Mouse (Mus musculus) midbrain, embryonic 11.5 days (tissue): Measurements from ENCODE around the gene Smurf1. TPM values are rescaled to one million over a fixed set of nuclear protein-coding genes. Genes with fewer than 3 reads are reported as not detected.

Experiments
- ATAC-seq: fragments of 200-750 bp; cut with Nextera tagmentation; 2 replicates; pipeline ENCODE4 v1.8.0; 2017; ENCODE audit warnings: moderate TSS enrichment, moderate library complexity; ENCODE audit not compliant: low FRiP score
- DNase-seq: peaks from one replicate; pipeline ENCODE4 v3.0.0; 2015; ENCODE audit warnings: low spot score; ENCODE audit errors: missing footprints
- H3K27ac ChIP-seq: fragments of 300-500 bp; sonication (generic); 2 replicates; pipeline ENCODE4 v1.5.1; 2014; ENCODE audit warnings: low read depth, low read length
- H3K27me3 ChIP-seq: fragments of 300-500 bp; sonication (generic); 2 replicates; pipeline ENCODE4 v1.6.1; 2014; ENCODE audit warnings: mild to moderate bottlenecking, low read length, moderate library complexity, mixed read lengths; ENCODE audit not compliant: control insufficient read depth, insufficient read depth
- H3K36me3 ChIP-seq: fragments of 300-500 bp; sonication (generic); 2 replicates; pipeline ENCODE4 v1.6.1; 2014; ENCODE audit warnings: mild to moderate bottlenecking, low read length, moderate library complexity, mixed read lengths; ENCODE audit not compliant: control insufficient read depth, insufficient read depth
- H3K4me1 ChIP-seq: fragments of 300-500 bp; sonication (generic); 2 replicates; pipeline ENCODE4 v1.6.1; 2014; ENCODE audit warnings: low read length; ENCODE audit not compliant: control insufficient read depth, insufficient read depth
- H3K4me2 ChIP-seq: fragments of 300-500 bp; sonication (generic); 2 replicates; pipeline ENCODE4 v1.6.1; 2014; ENCODE audit warnings: mild to moderate bottlenecking, moderate library complexity
- H3K4me3 ChIP-seq: fragments of 300-500 bp; sonication (generic); 2 replicates; pipeline ENCODE4 v1.5.1; 2014; ENCODE audit warnings: low read depth, low read length
- H3K9ac ChIP-seq: fragments of 300-500 bp; sonication (generic); 2 replicates; pipeline ENCODE4 v1.6.1; 2014; ENCODE audit warnings: low read length
- H3K9me3 ChIP-seq: fragments of 300-500 bp; sonication (generic); 2 replicates; pipeline ENCODE4 v1.6.1; 2016; ENCODE audit warnings: low read length; ENCODE audit not compliant: control insufficient read depth
- WGBS: fragments of 180-500 bp; shearing (Covaris S2); extraction: QIAGEN DNeasy Blood & Tissue Kit; methylation state at CpG from one replicate; pipeline ENCODE4 v1.1.7; 2014; 5-methylcytosine and 5-hydroxymethylcytosine counted together
- polyA plus RNA-seq: library from polyadenylated mRNA; unstranded; fragments of >200 nt; fragmentation: Nextera tagmentation; extraction: Ambion mirVana; gene quantifications from 2 replicates; pipeline ENCODE4 v1.2.1, GENCODE M21; 2014

Smurf1 gene
- polyA plus RNA-seq, 1 experiment from 2014 or later: 17.8 TPM

DNA sequence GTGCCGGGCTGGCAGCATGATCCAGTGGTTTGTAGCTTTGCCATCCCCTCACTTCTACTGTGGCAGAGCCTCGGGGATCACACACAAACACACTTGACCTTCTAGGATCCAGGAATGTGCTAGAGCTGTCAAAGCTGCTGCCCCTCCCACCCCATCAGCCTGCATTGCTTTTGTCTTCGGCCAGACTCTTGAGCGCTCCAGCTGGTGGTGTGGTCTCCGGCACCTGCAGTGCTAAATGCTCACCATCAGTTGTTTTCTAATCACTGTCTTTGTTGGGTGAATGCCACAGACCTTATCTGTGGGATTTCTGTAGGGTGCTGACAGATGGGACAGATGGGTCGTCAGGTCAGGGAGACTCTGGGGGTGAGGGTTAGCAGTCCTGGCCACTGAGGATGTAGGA lies 109.7 kb downstream of the Smurf1 start:
- Histone ChIP-seq H3K27ac (no peak overlapping the region), H3K9me3 (peaks cover 6% of the 10 kb centered on the region; the same call in 1 of the 2 replicates), H3K4me3 (no peak overlapping the region), H3K4me1 (no peaks in the 10 kb centered on the region), H3K9ac (no peak overlapping the region), H3K27me3 (no peaks in the 10 kb centered on the region), H3K4me2 (no peak overlapping the region), H3K36me3 (peaks cover 54% of the 10 kb centered on the region)
- WGBS: 84% methylated on average over 6 of the region's 6 CpGs
- ATAC-seq (no peak), DNase-seq (no peak)

DNA sequence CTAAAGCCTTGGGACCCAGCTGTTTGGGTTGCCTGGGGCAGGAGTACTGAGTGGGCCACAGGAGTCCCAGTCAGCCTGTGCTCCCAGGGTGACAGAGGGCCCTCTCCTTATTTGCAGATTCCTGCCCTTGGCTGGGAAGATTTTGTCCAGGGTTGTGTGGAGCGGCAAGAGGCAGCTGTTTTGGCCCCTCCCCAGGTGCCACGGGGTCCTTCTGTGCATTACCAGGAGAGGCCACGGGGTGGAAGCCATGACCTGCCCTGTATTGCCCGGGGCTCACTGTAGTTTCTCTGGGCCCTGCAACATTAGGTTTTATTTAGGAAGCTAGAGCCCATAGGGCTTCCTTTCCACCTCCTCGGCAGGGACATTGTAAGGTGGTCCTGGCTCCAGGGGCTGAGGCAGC lies 111.7 kb downstream of the Smurf1 start:
- H3K4me3 ChIP-seq: no peak overlapping the region
- ATAC-seq (no peak), DNase-seq (no peak)
- no peak overlapping the region for H3K9ac ChIP-seq
- H3K9me3 ChIP-seq: no peaks in the 10 kb centered on the region
- WGBS: 89% methylated on average over 5 of the region's 5 CpGs
- peaks cover 47% of the 10 kb centered on the region for H3K36me3 ChIP-seq
- no peaks in the 10 kb centered on the region for H3K27me3 ChIP-seq
- H3K4me1 ChIP-seq: no peaks in the 10 kb centered on the region
- no peak overlapping the region for H3K27ac ChIP-seq
- H3K4me2 ChIP-seq: no peak overlapping the region

DNA sequence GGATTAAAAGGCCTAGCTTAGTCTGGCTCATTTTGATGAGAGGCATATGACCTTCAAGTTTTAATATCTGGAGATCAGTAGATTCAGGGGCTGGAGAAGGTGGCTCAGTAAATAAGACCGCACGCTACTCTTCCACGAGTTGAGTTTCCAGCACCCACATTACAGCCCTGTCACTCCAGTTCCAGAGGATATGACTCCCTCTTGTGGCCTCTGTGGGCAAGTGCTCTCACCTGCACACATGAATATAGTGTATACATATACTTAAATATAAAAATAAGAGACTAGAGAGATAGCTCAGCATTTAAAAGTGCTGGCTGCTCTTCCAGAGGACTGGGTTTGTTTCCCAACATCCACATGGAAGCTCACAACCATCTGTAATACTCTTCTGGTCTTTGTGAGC lies 113.8 kb downstream of the Smurf1 start:
- H3K4me1 ChIP-seq: no peaks in the 10 kb centered on the region
- 91% methylated on average over 3 of the region's 3 CpGs for WGBS
- no peaks in the 10 kb centered on the region for H3K9me3 ChIP-seq
- H3K27ac ChIP-seq: no peak overlapping the region
- DNase-seq (no peak), ATAC-seq (no peak)
- H3K9ac ChIP-seq: no peak overlapping the region
- H3K27me3 ChIP-seq: no peaks in the 10 kb centered on the region
- no peak overlapping the region for H3K4me2 ChIP-seq
- peaks cover 55% of the 10 kb centered on the region for H3K36me3 ChIP-seq
- no peak overlapping the region for H3K4me3 ChIP-seq

DNA sequence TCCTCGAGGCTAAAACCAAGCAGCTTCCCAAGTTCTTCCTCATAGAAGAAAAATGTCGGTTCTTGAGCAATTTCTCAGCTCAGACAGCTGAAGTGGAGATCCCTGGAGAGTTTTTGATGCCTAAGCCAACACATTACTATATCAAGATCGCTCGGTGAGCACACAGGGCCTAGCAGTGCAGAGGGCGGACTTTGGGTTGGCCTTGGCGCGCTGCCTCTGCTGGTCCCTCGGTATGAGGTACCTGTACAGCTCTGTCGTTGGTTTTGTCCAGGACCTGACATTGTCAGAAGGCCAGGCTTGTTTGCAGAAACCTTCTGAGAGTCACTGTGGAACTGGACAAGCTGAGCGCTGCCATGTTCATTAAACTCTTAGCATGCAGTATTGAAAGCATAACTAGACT lies 115.7 kb downstream of the Smurf1 start:
- no peak overlapping the region for H3K9ac ChIP-seq
- H3K4me3 ChIP-seq: no peak overlapping the region
- H3K4me2 ChIP-seq: no peak overlapping the region
- H3K27me3 ChIP-seq: no peaks in the 10 kb centered on the region
- peaks cover 65% of the 10 kb centered on the region for H3K36me3 ChIP-seq
- ATAC-seq (no peak), DNase-seq (no peak)
- WGBS: 91% methylated on average over 10 of the region's 10 CpGs
- no peaks in the 10 kb centered on the region for H3K9me3 ChIP-seq
- H3K4me1 ChIP-seq: no peaks in the 10 kb centered on the region
- H3K27ac ChIP-seq: no peak overlapping the region

DNA sequence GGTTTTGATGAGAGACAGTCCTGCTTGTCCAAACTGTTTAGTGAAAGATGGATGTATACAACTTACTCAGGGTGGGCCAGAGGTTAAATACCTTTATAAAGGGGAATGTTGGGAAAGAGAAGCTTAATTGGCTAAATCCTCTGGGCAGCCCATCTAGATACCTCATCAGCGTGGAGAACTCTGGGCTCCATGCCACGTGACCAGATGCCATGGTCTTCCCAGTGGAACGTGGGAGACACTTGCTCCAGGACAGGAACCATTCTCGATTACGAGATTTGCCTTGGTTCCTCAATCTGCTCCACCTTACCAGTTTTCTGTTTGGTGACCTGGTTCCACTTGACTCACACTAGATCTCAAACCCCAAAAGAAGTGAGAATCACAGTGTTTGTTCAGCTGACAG lies 116.9 kb downstream of the Smurf1 start:
- DNase-seq: no peak
- H3K4me3 ChIP-seq: no peak overlapping the region
- H3K36me3 ChIP-seq: peaks cover 70% of the 10 kb centered on the region
- no peak overlapping the region for H3K27ac ChIP-seq
- H3K9ac ChIP-seq: no peak overlapping the region
- ATAC-seq: no peak
- no peaks in the 10 kb centered on the region for H3K4me1 ChIP-seq
- no peaks in the 10 kb centered on the region for H3K9me3 ChIP-seq
- no peak overlapping the region for H3K4me2 ChIP-seq
- WGBS: 95% methylated on average over 5 of the region's 5 CpGs
- H3K27me3 ChIP-seq: no peaks in the 10 kb centered on the region

DNA sequence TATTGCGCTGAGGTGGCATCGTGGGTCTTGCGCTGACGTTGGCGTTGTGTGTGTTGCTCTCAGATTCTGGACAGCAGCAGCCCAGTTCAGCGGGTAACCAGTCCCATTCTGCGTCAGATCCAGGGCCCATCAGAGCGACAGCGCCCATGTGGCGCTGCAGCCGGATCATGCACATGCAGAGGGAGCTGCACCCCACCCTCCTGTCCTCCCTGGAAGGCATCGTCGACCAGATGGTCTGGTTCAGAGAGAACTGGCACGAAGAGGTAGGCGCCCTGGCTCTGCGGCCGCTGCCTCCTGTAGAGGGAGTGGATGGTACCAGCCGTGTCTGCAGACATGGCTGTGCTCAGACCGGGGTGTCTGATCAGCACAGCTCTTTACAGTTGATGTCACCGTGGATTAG lies 120.3 kb downstream of the Smurf1 start:
- H3K9ac ChIP-seq: no peak overlapping the region
- DNase-seq: no peak
- H3K27me3 ChIP-seq: no peaks in the 10 kb centered on the region
- H3K27ac ChIP-seq: no peak overlapping the region
- no peaks in the 10 kb centered on the region for H3K9me3 ChIP-seq
- 96% methylated on average over 20 of the region's 20 CpGs for WGBS
- no peak overlapping the region for H3K4me2 ChIP-seq
- peaks cover 60% of the 10 kb centered on the region for H3K36me3 ChIP-seq
- no peak for ATAC-seq
- H3K4me3 ChIP-seq: no peak overlapping the region
- H3K4me1 ChIP-seq: no peaks in the 10 kb centered on the region

DNA sequence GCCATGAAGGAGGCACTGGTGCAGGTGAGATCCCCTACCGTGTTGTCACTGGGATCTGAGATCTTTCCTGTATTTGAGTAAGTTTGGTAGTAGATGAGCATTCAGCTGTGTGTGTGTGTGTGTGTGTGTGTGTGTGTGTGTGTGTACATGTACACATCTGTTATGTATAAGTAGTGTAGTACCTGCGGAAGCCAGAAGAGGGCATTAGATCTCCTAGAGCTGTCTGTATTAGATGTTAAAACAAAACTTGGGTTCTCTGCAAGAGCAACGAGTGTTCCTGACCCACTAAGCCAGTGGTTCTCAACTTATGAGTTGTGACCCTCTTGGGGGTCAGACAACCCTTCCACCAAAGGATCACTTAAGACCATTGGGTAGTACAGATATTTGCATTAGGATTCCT lies 129.5 kb downstream of the Smurf1 start:
- no peak overlapping the region for H3K4me3 ChIP-seq
- 91% methylated on average over 3 of the region's 3 CpGs for WGBS
- no peaks in the 10 kb centered on the region for H3K4me1 ChIP-seq
- H3K9ac ChIP-seq: no peak overlapping the region
- H3K9me3 ChIP-seq: no peaks in the 10 kb centered on the region
- H3K36me3 ChIP-seq: peaks cover 58% of the 10 kb centered on the region
- no peak for ATAC-seq
- no peak overlapping the region for H3K27ac ChIP-seq
- DNase-seq: no peak
- no peaks in the 10 kb centered on the region for H3K27me3 ChIP-seq
- no peak overlapping the region for H3K4me2 ChIP-seq

DNA sequence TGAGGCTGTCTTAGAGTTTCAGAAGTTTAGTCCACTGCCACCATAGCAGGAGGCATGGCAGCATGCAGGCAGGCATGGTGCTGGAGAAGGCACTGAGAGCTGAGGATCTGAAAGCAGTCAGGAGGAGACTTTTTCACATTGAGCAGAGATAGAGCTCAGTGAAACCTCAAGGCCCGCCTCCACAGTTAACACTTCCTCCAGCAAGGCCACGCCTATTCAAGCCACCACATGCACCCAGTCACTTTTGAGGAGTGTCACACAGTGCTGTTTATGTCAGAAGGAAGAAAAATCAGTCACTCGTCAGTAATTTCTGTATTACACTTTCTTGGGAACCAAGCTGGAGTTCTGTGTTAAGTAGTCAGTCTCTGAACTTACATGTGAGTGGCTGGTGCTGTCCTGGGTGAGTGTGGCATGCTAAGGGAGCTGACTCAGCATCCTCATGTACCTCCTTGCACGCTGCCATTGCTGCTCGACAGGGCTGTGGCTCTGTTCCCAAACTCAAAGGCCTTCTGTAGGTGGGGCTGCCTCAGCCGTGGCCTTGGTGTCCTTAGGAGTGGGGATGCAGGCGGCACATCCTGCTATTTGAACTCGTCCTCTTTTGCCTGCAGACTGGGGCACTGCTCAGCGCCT lies 133.7 kb downstream of the Smurf1 start:
- Histone ChIP-seq H3K9me3 (no peaks in the 10 kb centered on the region), H3K9ac (no peak overlapping the region), H3K27ac (no peak overlapping the region), H3K36me3 (peaks cover 64% of the 10 kb centered on the region), H3K4me2 (no peak overlapping the region), H3K4me1 (no peaks in the 10 kb centered on the region), H3K4me3 (no peak overlapping the region), H3K27me3 (no peaks in the 10 kb centered on the region)
- ATAC-seq (no peak), DNase-seq (no peak)
- 86% methylated on average over 9 of the region's 9 CpGs for WGBS

DNA sequence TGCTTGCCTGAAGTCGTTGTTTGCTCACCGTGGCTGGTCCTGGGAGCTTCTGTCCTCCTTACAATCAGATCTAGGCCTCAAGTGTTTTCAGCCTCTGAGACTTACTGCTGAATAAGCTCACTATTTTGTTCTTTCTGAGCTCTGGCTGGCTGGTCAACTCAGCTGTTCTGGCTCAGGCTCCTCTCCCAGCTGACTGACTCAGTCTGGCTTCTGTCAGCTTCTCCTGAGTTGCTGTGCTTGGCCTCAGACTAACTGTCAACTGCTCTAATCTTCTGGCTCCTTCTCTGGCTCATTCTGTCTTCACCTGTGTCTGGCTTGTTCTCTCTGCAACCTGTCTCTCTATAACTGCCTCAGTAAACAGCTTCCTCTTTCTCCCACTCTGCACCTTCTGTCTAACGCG lies 136.0 kb downstream of the Smurf1 start:
- H3K4me1 ChIP-seq: no peaks in the 10 kb centered on the region
- H3K27me3 ChIP-seq: no peaks in the 10 kb centered on the region
- H3K9ac ChIP-seq: no peak overlapping the region
- H3K4me2 ChIP-seq: no peak overlapping the region
- peaks cover 62% of the 10 kb centered on the region for H3K36me3 ChIP-seq
- H3K9me3 ChIP-seq: no peaks in the 10 kb centered on the region
- H3K27ac ChIP-seq: no peak overlapping the region
- no peak overlapping the region for H3K4me3 ChIP-seq
- DNase-seq (no peak), ATAC-seq (no peak)
- 91% methylated on average over 4 of the region's 4 CpGs for WGBS
